Mouse (Mus musculus) neural tube, embryonic 13.5 days (tissue): ENCODE measurements around the gene Arhgap21. TPM values are rescaled to one million over a fixed set of nuclear protein-coding genes. Genes with fewer than 3 reads are reported as not detected.
"Not testable (repeated sequence)": the region's sequence is repeated elsewhere in the genome, so short reads cannot be mapped to it uniquely, and the experiment has no call there.

Source experiments
- ATAC-seq: fragments of 200-750 bp; cut with Nextera tagmentation; 2 replicates; pipeline ENCODE4 v1.8.0; 2017; ENCODE audit warnings: low read depth, mild to moderate bottlenecking, moderate TSS enrichment, moderate library complexity
- H3K27ac ChIP-seq: fragments of 300-500 bp; sonication (generic); replicated peaks from 2 replicates; pipeline ENCODE4 v1.5.1; 2015; ENCODE audit warnings: moderate library complexity, mild to moderate bottlenecking, inconsistent platforms
- H3K27me3 ChIP-seq: fragments of 300-500 bp; sonication (generic); 2 replicates; pipeline ENCODE4 v1.6.1; 2015; ENCODE audit warnings: mild to moderate bottlenecking, inconsistent platforms
- H3K36me3 ChIP-seq: fragments of 300-500 bp; sonication (generic); 2 replicates; pipeline ENCODE4 v1.6.1; 2015; ENCODE audit warnings: mild to moderate bottlenecking, inconsistent platforms
- H3K4me1 ChIP-seq: fragments of 300-500 bp; sonication (generic); replicated peaks from 2 replicates; pipeline ENCODE4 v1.6.1; 2015; ENCODE audit warnings: inconsistent platforms
- H3K4me2 ChIP-seq: fragments of 300-500 bp; sonication (generic); 2 replicates; pipeline ENCODE4 v1.6.1; 2015; ENCODE audit warnings: inconsistent platforms, mild to moderate bottlenecking, moderate library complexity
- H3K4me3 ChIP-seq: fragments of 300-500 bp; sonication (generic); 2 replicates; pipeline ENCODE4 v1.5.1; 2015; ENCODE audit warnings: mild to moderate bottlenecking, inconsistent platforms
- H3K9ac ChIP-seq: fragments of 300-500 bp; sonication (generic); 2 replicates; pipeline ENCODE4 v1.6.1; 2015; ENCODE audit warnings: moderate library complexity, mild to moderate bottlenecking, inconsistent platforms
- H3K9me3 ChIP-seq: fragments of 300-500 bp; sonication (generic); 2 replicates; pipeline ENCODE4 v1.6.1; 2016; ENCODE audit warnings: inconsistent platforms
- WGBS: fragments of 180-500 bp; shearing (Covaris S2); methylation state at CpG from one replicate; pipeline ENCODE4 v1.1.7; 2015; 5-methylcytosine and 5-hydroxymethylcytosine counted together
- polyA plus RNA-seq: library from polyadenylated mRNA; unstranded; fragments of >200 nt; fragmentation: Nextera tagmentation; extraction: Ambion mirVana; gene quantifications from 2 replicates; pipeline ENCODE4 v1.2.1, GENCODE M21; 2015

Arhgap21 gene
- polyA plus RNA-seq, 1 experiment from 2014 or later = 34.9 TPM

DNA sequence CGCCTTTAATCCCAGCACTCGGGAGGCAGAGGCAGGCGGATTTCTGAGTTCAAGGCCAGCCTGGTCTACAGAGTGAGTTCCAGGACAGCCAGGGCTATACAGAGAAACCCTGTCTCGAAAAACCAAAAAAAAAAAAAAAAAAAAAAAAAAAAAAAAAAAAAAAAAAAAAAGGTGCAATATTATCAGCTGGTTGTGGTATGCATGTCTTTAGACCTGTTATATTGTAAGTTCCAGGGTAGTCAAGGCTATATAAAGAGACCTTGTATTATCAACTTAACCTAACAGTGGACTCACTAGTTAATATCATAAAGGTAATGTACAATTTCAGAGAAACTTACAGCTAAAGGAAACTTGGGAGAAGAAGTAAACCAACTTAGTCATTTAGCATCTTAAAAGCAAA is 36.9 kb downstream of the Arhgap21 start:
- H3K9ac ChIP-seq, ATAC-seq, H3K27ac ChIP-seq, H3K36me3 ChIP-seq, H3K4me3 ChIP-seq, H3K9me3 ChIP-seq, H3K4me2 ChIP-seq, H3K27me3 ChIP-seq: not testable (repeated sequence)
- 81% methylated on average over 3 of the region's 4 CpGs for WGBS
- H3K4me1 ChIP-seq = peaks cover 19% of the 10 kb centered on the region

DNA sequence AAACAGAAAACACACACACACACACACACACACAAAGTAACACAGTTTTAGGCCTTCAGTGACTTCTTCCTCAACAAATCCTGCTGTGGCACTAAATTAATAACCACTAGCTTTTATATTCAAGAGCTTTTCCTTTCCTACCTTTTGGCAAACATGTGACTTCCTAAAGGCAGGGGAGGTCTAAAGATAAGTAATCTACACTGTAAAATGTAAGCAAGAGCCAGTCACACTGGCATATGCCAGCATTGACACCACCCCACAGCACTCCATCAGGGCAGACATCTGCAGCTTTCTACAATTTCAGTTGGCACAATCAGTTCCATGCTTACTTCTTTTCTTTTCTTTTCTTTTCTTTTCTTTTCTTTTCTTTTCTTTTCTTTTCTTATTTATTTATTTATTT is 40.2 kb downstream of the Arhgap21 start:
- H3K4me1 ChIP-seq = peaks cover 9% of the 10 kb centered on the region; the same call in 1 of the 2 replicates
- H3K36me3 ChIP-seq = no peaks in the 10 kb centered on the region
- H3K9ac ChIP-seq = no peak overlapping the region
- no peaks in the 10 kb centered on the region for H3K27me3 ChIP-seq
- no peak for ATAC-seq
- H3K4me3 ChIP-seq = no peak overlapping the region
- no peaks in the 10 kb centered on the region for H3K9me3 ChIP-seq
- H3K27ac ChIP-seq = no peak overlapping the region
- H3K4me2 ChIP-seq = no peak overlapping the region

DNA sequence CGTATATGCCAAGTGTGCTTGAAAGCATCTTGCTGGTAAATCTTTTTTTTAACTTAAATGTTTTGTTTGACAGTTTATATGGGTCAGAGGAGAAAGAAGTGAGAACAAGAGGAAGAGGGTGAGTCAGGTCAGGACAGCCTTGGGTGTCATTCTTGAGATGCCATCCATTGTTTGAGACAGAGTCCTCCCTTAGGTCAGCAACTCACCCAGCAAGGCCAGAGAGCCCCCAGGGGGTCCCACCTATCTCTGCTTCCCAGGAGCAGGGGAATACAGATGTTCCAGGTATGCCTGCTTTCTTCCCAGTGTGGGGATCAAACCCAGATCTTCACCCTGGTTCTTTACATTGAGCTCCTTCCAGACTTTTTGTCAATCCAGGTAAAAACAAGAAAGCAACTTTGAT is 43.7 kb downstream of the Arhgap21 start:
- peaks cover 28% of the 10 kb centered on the region for H3K4me1 ChIP-seq
- no peak overlapping the region for H3K9ac ChIP-seq
- H3K9me3 ChIP-seq = no peaks in the 10 kb centered on the region
- no peaks in the 10 kb centered on the region for H3K36me3 ChIP-seq
- H3K4me3 ChIP-seq = no peak overlapping the region
- H3K27ac ChIP-seq = no peak overlapping the region
- no peaks in the 10 kb centered on the region for H3K27me3 ChIP-seq
- no peak overlapping the region for H3K4me2 ChIP-seq
- no peak for ATAC-seq
- WGBS = 72% methylated on average over 1 of the region's 1 CpGs

DNA sequence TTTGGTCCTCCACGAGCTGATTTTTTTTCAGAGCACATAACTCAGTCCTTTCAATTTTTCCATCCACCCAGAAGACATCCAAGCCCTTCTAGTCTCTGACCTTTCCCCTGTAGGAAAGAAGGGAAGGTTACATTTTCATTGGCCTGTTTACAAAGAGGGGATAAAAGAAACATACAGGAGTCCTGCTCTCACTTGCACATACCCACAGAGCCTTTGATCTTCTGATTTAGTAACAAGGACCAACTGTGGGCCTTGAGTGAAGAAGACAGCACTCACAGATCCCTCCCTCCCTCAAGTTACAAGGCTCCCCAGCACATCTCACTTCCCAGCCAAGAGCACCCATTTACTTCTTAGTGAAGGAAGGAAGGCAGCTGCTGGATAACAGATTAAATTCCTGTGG is 46.3 kb downstream of the Arhgap21 start:
- 4% methylated on average over 1 of the region's 1 CpGs for WGBS
- Histone ChIP-seq H3K9ac (no peak overlapping the region), H3K36me3 (no peaks in the 10 kb centered on the region), H3K4me1 (peaks cover 22% of the 10 kb centered on the region), H3K4me2 (no peak overlapping the region), H3K27me3 (no peaks in the 10 kb centered on the region), H3K4me3 (no peak overlapping the region), H3K27ac (no peak overlapping the region), H3K9me3 (no peaks in the 10 kb centered on the region)
- ATAC-seq = no peak

DNA sequence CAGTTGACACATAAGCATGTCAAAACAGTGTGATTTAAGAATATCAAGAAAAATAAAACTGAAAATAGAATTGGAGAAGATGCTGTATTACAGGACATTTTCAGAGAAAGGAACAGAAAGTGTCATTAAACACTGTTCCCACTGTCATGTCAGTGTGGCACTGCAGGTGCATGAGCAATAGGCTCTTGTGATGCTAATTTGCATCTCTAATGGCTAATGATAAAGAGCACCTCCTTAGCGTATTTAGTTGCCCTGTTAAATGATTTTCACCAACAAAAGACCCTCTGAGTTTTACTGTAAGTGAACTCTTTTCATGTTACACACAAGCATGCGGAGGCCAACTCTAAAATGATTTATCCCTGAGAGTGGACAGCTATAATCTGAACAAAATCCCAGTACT is 47.1 kb downstream of the Arhgap21 start:
- H3K4me1 ChIP-seq = peaks cover 22% of the 10 kb centered on the region
- no peaks in the 10 kb centered on the region for H3K27me3 ChIP-seq
- H3K9ac ChIP-seq = no peak overlapping the region
- no peak overlapping the region for H3K4me2 ChIP-seq
- no peak overlapping the region for H3K27ac ChIP-seq
- H3K9me3 ChIP-seq = no peaks in the 10 kb centered on the region
- no peak for ATAC-seq
- no peaks in the 10 kb centered on the region for H3K36me3 ChIP-seq
- 23% methylated on average over 2 of the region's 2 CpGs for WGBS
- no peak overlapping the region for H3K4me3 ChIP-seq

DNA sequence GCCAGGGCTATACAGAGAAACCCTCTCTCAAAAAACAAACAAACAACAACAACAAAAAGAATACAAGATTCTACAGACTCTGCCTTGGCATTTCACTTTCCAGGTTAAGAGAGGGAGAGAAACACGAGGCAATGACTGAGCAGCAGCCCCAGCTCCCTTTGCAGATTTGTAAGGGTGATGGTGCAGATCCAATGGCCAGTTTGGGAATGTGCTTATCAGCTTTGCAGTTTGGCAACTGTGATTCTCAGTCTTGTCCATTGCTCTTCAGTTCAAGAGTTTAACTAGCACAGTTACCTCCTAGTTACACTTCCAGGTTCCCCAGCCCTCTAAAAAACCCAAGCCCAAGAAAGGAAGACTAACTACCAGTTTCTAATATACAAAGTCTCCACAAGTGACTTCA is 47.7 kb downstream of the Arhgap21 start:
- H3K4me2 ChIP-seq = no peak overlapping the region
- no peak overlapping the region for H3K9ac ChIP-seq
- no peaks in the 10 kb centered on the region for H3K27me3 ChIP-seq
- 83% methylated on average over 1 of the region's 1 CpGs for WGBS
- no peak overlapping the region for H3K4me3 ChIP-seq
- no peak overlapping the region for H3K27ac ChIP-seq
- ATAC-seq = no peak
- no peaks in the 10 kb centered on the region for H3K9me3 ChIP-seq
- no peaks in the 10 kb centered on the region for H3K36me3 ChIP-seq
- peaks cover 25% of the 10 kb centered on the region for H3K4me1 ChIP-seq

DNA sequence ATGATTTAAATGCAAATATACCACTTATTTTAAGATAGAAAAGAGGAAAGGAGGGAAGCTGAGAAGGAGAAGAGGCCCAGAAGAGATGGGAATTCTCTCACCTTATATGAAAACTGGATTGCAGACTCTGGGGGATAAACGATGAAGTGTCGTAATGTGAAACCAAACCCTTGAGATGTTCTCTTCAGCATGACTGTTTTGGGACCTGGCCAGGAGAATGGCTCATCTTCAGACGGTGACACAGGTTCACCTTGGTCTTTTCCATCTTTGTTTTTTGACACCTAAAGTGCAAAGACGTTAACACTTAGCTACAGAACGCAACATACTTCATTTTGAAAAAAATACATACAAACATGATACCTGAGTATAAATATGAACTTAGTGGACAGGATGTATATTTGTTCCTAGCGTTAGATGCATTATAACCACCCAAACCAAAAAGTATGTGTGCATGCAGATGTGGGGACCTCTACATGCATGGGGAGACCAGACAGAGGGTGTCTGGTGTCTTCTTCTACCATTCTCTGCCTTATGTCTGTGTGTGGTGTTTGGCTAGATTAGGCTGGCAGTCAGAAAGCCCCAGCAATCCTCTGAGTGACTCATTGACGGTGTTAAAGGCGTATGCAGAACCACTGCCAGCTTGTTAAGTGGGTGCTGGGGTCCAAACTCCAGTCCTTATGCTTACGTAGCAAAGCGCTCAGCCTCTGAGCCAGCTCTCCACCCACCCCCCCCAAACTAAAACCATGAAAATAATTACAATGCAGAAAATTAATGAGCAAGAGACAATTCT is 54.0 kb downstream of the Arhgap21 start:
- Histone ChIP-seq H3K4me3 (no peak overlapping the region), H3K4me1 (peaks cover 5% of the 10 kb centered on the region), H3K27me3 (no peaks in the 10 kb centered on the region), H3K27ac (no peak overlapping the region), H3K9me3 (no peaks in the 10 kb centered on the region), H3K36me3 (peaks cover 13% of the 10 kb centered on the region; the same call in 1 of the 2 replicates), H3K4me2 (no peak overlapping the region), H3K9ac (no peak overlapping the region)
- ATAC-seq = no peak
- WGBS = 90% methylated on average over 10 of the region's 10 CpGs

DNA sequence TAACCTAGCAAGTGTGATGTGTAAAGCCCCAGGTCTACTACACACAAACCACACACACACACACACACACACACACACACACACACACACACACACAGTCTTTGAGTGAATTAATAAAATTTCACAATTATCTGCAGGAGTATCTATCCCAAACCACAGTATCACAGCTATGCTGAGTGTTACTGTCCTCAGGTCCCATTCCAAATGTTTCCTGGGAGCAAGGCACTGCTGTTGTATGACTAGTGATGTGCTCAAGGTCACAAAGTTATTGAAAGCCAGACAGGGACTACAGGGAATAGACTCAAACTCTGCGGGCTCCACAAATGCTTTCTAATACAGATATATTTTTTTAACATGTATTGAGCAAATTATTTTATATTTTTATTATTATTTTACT is 55.7 kb downstream of the Arhgap21 start:
- Histone ChIP-seq H3K4me3 (no peak overlapping the region), H3K27ac (no peak overlapping the region), H3K4me2 (no peak overlapping the region), H3K36me3 (peaks cover 13% of the 10 kb centered on the region; the same call in 1 of the 2 replicates), H3K9ac (no peak overlapping the region), H3K4me1 (peaks cover 5% of the 10 kb centered on the region), H3K27me3 (no peaks in the 10 kb centered on the region), H3K9me3 (no peaks in the 10 kb centered on the region)
- no peak for ATAC-seq
- 89% methylated on average over 1 of the region's 1 CpGs for WGBS

DNA sequence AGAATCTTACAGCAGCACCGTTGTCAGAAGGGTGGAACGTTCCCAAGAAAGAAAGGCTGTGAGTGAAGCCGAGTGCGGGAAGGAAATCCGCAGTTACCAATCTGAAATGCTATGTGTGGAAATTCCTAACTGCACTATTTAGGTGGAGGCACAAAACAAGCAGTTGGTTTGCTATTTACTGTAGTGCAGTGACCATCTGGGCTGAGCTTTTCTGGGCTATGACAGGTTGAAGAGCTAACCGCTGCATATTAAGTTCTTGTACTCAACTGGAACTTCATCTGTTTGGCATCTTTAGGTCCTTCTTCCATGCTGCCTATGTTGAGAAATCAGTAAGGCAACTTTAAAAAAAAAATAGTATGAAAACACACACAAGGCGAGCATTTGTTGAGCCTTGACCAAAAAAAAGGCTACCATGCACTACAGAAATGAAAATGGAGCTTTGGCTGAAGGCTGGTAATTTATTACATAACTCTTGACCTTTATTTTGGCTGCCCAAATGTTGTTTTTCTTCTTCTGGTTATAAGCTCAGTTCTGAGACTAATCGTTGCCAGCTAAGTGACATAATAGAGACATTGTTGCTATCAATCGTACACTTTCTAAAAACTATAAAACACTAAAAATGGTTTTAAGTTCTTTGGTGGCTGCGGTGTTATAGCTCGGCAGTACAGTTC is 56.2 kb downstream of the Arhgap21 start:
- no peak for ATAC-seq
- WGBS = 86% methylated on average over 11 of the region's 11 CpGs
- H3K27me3 ChIP-seq = no peaks in the 10 kb centered on the region

DNA sequence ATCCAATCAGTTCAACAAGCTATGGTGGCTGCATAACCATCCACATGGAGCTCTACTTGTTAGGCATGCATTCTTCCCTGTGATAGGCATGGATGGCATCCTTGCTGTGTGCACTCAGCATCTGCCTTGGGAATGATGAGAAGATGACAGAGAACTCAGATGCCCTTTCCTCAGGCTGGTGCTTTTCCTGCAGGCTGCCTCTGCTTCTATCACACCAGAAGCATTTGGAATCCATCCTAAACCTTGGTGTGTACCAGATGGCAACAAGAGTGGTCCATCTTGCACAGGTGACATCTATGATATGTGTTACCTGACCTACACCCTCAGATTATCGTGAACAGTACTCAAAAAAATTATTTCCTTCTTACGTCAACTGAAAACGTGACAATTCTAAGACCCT is 58.2 kb downstream of the Arhgap21 start:
- H3K27me3 ChIP-seq = no peaks in the 10 kb centered on the region
- peaks cover 13% of the 10 kb centered on the region; the same call in 1 of the 2 replicates for H3K36me3 ChIP-seq
- ATAC-seq = no peak
- no peaks in the 10 kb centered on the region; the same call in 1 of the 2 replicates for H3K4me1 ChIP-seq
- no peaks in the 10 kb centered on the region for H3K9me3 ChIP-seq
- WGBS = 98% methylated on average over 3 of the region's 3 CpGs
- no peak overlapping the region for H3K4me2 ChIP-seq
- H3K27ac ChIP-seq = no peak overlapping the region
- no peak overlapping the region for H3K4me3 ChIP-seq
- no peak overlapping the region for H3K9ac ChIP-seq

More for the DNA sequence above, 56.2 kb downstream of the Arhgap21 start:
- no peak overlapping the region for H3K27ac ChIP-seq
- no peak overlapping the region for H3K4me2 ChIP-seq
- H3K36me3 ChIP-seq = peaks cover 13% of the 10 kb centered on the region; the same call in 1 of the 2 replicates
- no peaks in the 10 kb centered on the region for H3K9me3 ChIP-seq
- H3K4me3 ChIP-seq = no peak overlapping the region
- peaks cover 5% of the 10 kb centered on the region for H3K4me1 ChIP-seq
- no peak overlapping the region for H3K9ac ChIP-seq

DNA sequence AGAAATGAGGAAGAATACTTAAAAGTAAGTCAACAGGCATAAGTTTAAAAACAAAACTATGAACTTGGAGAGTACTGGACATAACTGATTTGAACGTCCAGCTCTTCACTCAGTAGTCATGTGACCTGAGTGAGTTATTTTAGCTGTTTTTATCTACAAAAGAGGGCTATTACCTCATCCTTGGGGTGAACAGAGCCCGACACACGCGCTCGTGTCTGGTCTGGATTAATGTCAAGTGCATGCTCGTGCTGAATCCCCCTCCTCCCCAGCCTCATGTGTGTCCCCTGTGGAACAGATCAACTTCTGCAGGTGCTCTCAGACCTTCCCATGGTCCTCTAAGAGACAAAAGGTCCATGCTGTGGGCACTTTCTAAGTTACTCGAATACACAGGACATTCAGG is 59.3 kb downstream of the Arhgap21 start:
- peaks cover 19% of the 10 kb centered on the region; the same call in 1 of the 2 replicates for H3K36me3 ChIP-seq
- H3K4me2 ChIP-seq = no peak overlapping the region
- H3K9ac ChIP-seq = no peak overlapping the region
- no peak overlapping the region for H3K4me3 ChIP-seq
- no peaks in the 10 kb centered on the region for H3K9me3 ChIP-seq
- 74% methylated on average over 7 of the region's 7 CpGs for WGBS
- no peak overlapping the region for H3K27ac ChIP-seq
- no peak for ATAC-seq
- H3K4me1 ChIP-seq = no peaks in the 10 kb centered on the region; the same call in 1 of the 2 replicates
- no peaks in the 10 kb centered on the region for H3K27me3 ChIP-seq

DNA sequence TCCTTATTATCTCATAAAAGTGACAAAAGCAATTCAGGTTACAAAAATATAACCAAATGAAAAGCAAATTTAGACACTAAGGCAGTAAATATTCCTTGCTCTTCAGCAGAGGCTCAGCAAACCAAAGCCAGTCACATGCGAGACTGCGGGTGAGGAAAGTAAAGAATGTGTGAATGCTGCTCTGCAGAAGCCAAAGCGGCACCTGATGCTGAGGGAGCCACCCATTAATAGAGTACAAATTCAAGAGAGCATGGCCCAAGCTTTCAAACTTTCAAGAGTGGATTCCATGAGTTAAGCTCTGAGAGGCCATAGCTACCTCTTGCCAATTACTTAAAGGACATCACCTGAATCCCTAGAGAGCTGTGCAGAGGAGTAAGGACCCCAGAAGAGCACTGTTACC is 61.4 kb downstream of the Arhgap21 start:
- H3K4me1 ChIP-seq = no peaks in the 10 kb centered on the region; the same call in 1 of the 2 replicates
- no peak overlapping the region for H3K4me2 ChIP-seq
- no peak overlapping the region for H3K27ac ChIP-seq
- no peaks in the 10 kb centered on the region for H3K9me3 ChIP-seq
- peaks cover 17% of the 10 kb centered on the region; the same call in 1 of the 2 replicates for H3K36me3 ChIP-seq
- ATAC-seq = no peak
- no peak overlapping the region for H3K9ac ChIP-seq
- 84% methylated on average over 3 of the region's 3 CpGs for WGBS
- no peaks in the 10 kb centered on the region for H3K27me3 ChIP-seq
- H3K4me3 ChIP-seq = no peak overlapping the region
